Mouse (Mus musculus): ENCODE data around the gene Acox1. TPM values are rescaled to one million over a fixed set of nuclear protein-coding genes. Genes with fewer than 3 reads are reported as not detected.

The Acox1 gene
- polyA plus RNA-seq (2015; fragmentation: Nextera tagmentation; extraction: Ambion mirVana): 31.4 and 35.4 TPM in 2 replicates

DNA sequence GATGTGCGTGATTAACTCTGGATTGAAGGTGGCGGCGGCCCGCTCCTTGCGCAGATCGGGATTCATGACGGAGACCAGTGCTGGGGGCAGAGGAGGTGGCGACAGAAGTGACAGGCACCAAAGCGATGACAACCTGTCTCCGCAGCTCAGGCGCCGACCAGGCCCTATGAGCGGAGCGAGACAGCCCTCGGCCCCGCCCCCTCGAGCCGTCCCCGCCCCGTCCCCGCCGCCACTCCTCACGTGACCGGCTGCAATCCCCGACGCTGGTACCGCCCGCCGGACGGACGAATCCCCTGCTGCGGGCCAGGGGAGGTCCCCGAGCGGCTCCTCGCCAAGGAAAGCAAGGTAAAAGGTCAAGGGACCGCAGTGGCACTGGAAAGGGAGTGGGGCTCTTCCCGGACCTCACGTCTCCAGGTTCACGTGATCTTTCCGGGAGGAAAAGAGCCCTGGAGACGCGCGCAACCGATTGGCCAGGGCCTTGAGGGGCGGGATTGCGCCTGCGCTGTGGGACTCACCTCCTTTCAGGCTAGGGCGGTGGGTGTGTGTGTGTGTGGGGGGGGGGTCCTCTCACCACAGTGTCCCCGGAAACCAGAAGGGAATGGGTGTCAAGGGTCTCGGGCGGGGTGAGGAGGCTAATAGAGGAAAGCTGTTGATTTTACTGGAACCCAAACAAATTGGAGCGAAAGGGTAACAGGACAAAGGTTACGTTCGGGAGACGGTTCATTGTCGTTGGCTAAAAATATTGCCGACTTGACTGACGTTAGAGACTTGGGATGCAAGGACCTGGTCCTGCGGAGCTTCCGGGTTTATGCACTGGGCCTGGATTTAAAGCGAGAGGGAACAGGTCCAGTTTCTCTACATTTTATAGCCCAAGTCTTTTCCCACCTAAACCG is at the start of gene Acox1, which contains the start of gene Ten1:
Acox1 (minus strand) TSS at position 407 of the 893 bp plus-strand sequence.
Ten1 (plus strand) TSS at position 217 of the 893 bp plus-strand sequence.
- Histone ChIP-seq H3K9me3 (replicated peaks) (no peaks in the 10 kb centered on the region), H3K9ac (peak within 1 kb of the TSS; percentile 84), H3K27ac (peak within 1 kb of the TSS; percentile 92), H3K4me1 (replicated peaks) (peaks cover 26% of the 10 kb centered on the region), H3K4me3 (peak within 1 kb of the TSS; percentile 79), H3K36me3 (peaks cover 8% of the 10 kb centered on the region; the same call in 1 of the 2 replicates), H3K27me3 (no peaks in the 10 kb centered on the region), H3K4me2 (peak within 1 kb of the TSS; percentile 74)
- WGBS: under 1% methylated on average over 62 of the region's 62 CpGs
- peak; percentile 97 for ATAC-seq (replicated peaks; ENCODE audit: insufficient number of reproducible peaks, insufficient read depth, low FRiP score, low read depth)

DNA sequence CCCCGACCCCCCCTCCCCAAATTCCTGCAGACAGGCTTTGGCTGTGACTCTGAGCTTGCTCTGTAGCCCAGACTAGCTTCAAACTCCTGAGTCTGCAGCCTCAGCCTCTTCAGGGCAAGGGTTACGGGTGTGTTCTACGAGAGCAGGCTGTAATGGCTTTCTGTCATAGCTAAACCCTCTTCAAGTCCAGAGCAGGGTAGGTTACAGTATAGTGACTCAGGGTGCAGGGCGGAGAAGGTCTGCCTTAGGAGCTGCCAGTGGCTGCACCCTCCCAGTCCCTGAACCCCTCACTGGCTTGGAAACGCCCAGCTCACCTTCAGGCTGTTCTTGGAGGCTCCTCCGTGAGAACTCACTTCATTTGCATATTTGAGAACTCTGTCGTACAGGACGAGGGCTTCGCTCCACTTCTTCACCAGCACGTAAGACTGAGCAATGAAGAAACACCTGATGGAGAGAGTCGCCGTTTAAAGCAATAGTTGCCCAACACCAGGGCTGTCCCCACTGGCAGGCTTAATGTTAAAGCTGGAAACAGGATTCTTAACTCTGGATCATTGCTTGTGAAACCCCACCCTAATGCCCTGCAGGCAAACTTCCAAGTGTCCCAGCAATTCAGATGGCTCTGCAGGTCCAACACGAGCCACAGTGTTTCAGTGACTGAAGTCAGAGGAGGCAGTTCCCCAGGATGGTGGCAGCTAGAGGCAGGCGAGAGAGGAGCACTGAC is 48.8 kb upstream of the Acox1 start:
- no peak for ATAC-seq (replicated peaks; ENCODE audit: insufficient number of reproducible peaks, insufficient read depth, low FRiP score, low read depth)
- H3K27ac ChIP-seq: no peak overlapping the region

DNA sequence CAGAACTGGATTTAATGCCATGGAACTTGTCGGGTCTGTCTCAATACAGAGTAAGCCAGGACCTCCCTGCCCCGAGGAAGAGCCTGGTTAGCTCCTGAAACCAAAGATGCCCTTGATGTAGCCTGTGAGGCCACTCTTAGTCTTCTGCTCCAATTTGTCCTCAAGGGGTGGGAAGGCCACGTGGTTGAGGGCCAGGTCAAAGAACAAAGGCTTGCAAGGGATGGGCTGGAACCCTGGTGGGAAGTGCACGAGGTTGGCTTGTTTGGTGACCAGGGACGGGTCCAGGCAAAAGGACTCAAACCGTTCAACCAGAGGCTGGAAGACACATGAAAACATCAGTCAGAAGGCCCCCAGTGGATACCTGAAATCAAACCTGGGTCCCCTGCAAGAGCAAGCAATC is 46.8 kb upstream of the Acox1 start:
- ATAC-seq (replicated peaks; ENCODE audit: insufficient number of reproducible peaks, insufficient read depth, low FRiP score, low read depth): no peak
- Histone ChIP-seq H3K27me3 (no peaks in the 10 kb centered on the region), H3K4me2 (no peak overlapping the region), H3K9me3 (replicated peaks) (no peaks in the 10 kb centered on the region), H3K4me3 (no peak overlapping the region), H3K9ac (no peak overlapping the region), H3K36me3 (peaks cover 69% of the 10 kb centered on the region), H3K4me1 (replicated peaks) (no peaks in the 10 kb centered on the region), H3K27ac (no peak overlapping the region)
- 77% methylated on average over 6 of the region's 6 CpGs for WGBS

More for the DNA sequence above, 48.8 kb upstream of the Acox1 start:
- WGBS: 84% methylated on average over 14 of the region's 14 CpGs
- Histone ChIP-seq H3K4me1 (replicated peaks) (peaks cover 10% of the 10 kb centered on the region; the same call in 1 of the 2 replicates), H3K9me3 (replicated peaks) (no peaks in the 10 kb centered on the region), H3K4me2 (no peak overlapping the region), H3K9ac (no peak overlapping the region), H3K27me3 (no peaks in the 10 kb centered on the region), H3K4me3 (no peak overlapping the region), H3K36me3 (peaks cover 88% of the 10 kb centered on the region)

DNA sequence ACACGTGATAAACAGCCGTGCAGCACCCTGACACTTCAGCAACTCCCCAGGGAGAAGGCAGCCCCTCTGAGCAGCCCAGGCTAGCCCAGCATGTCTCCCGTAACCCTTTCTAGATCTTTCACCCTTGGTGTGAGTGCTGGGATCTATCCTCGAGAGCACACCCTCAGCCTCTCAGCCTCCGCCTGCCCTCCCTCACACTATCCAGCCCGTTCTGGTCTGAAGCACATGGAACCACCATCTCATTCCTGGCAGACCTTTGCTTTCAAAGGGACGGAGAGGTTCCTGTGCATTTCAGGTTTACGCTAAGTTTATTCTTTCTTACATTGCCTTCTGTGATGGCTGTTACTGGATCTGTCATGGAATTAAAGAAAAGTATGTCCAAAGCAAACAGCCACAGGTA is 45.7 kb upstream of the Acox1 start:
- no peak for ATAC-seq (replicated peaks; ENCODE audit: insufficient number of reproducible peaks, insufficient read depth, low FRiP score, low read depth)
- no peak overlapping the region for H3K4me3 ChIP-seq
- H3K36me3 ChIP-seq: peaks cover 58% of the 10 kb centered on the region
- no peaks in the 10 kb centered on the region for H3K9me3 ChIP-seq (replicated peaks)
- no peak overlapping the region for H3K9ac ChIP-seq
- H3K4me1 ChIP-seq (replicated peaks): no peaks in the 10 kb centered on the region
- no peaks in the 10 kb centered on the region for H3K27me3 ChIP-seq
- H3K4me2 ChIP-seq: no peak overlapping the region
- H3K27ac ChIP-seq: no peak overlapping the region
- 73% methylated on average over 8 of the region's 8 CpGs for WGBS

DNA sequence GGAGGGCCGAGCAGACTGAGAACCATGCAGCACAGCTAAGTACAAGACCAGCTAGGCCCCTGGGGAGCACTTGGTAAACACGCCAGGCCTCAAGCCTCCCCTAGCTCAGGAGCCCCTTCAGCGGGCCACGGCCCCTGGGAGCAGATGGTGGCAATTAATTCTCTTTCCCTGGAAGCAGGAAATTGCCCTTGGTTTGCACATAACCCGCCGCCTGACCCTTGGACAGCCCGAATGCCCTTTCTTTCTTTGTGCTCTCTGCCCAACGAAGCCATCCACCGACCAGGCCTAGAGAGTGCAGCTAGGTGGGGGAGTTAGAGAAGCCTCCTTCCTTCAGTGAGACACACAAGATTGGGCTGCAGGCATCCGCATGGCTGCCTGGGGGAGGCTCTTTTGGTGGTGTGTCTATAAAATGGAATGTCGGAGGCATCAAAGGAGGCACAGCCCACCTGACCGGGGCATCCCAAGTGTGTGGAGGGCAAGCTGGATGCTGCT is 42.9 kb upstream of the Acox1 start:
- H3K9ac ChIP-seq: no peak overlapping the region
- H3K4me3 ChIP-seq: no peak overlapping the region
- no peaks in the 10 kb centered on the region for H3K9me3 ChIP-seq (replicated peaks)
- no peak overlapping the region for H3K27ac ChIP-seq
- no peak overlapping the region for H3K4me2 ChIP-seq
- no peak for ATAC-seq (replicated peaks; ENCODE audit: insufficient number of reproducible peaks, insufficient read depth, low FRiP score, low read depth)
- WGBS: 54% methylated on average over 12 of the region's 12 CpGs
- peaks cover 16% of the 10 kb centered on the region for H3K27me3 ChIP-seq
- peaks cover 30% of the 10 kb centered on the region for H3K36me3 ChIP-seq
- H3K4me1 ChIP-seq (replicated peaks): peaks cover 8% of the 10 kb centered on the region

DNA sequence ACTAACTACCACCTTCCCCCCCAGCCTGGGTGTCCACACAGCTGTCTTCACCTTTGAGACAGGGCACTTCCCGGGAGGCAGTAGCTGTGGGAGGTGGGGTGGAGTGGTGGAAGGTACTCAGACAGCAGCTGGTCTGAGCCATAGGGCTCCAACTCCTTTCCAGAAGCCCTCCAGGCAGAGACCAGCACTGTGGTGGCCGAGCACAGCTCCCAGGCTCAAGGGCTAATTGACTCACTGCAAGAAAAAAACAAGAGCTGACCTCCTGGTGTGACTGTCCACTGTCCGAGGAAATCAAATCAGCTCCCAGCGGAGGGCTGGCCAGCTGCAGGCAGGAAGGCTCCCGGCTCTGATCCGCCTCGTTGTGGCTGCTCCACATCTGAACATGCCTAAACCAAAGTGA is 41.0 kb upstream of the Acox1 start:
- H3K4me2 ChIP-seq: no peak overlapping the region
- ATAC-seq (replicated peaks; ENCODE audit: insufficient number of reproducible peaks, insufficient read depth, low FRiP score, low read depth): no peak
- no peak overlapping the region for H3K4me3 ChIP-seq
- no peak overlapping the region for H3K9ac ChIP-seq
- H3K36me3 ChIP-seq: peaks cover 10% of the 10 kb centered on the region; the same call in 1 of the 2 replicates
- peaks cover 34% of the 10 kb centered on the region for H3K27me3 ChIP-seq
- 34% methylated on average over 7 of the region's 7 CpGs for WGBS
- H3K27ac ChIP-seq: no peak overlapping the region
- peaks cover 8% of the 10 kb centered on the region for H3K4me1 ChIP-seq (replicated peaks)
- H3K9me3 ChIP-seq (replicated peaks): no peaks in the 10 kb centered on the region

DNA sequence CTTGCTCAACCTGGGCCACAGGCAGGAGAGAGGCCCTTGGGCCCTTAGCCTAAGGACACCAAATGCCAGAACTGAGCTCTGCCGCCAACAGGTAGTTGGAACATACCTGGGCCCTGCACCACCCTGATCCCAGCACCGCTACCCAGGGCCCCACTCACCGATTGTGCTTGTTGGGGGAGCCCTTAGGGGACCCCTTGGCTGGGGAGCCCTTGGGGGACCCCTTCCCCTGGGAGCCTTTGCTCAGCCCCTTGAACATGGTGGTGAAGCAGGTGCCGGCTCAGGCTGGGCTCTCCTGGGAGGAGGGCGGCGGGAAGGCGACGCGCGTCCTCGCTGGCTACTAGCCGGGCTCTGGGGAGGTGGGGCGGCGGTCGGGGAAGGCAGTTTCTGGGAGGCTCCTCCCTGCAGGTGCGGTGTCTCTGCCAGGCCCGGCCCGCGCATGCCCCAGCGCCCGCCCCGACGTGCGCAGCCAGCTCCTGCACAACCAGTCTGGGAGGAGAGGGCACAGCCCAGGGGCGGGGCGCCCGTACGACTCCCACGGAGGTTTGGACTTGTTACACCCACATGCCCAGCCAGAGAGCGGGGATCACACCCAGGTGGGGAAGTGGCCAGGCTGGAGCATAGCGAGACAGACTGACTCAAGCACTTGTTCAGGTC is 39.0 kb upstream of the Acox1 start, which contains the start of gene Evpl:
Evpl (minus strand) TSS at position 336 of the 654 bp plus-strand sequence.
- H3K9me3 ChIP-seq (replicated peaks): no peaks in the 10 kb centered on the region
- 14% methylated on average over 30 of the region's 31 CpGs for WGBS
- H3K4me2 ChIP-seq: peak within 1 kb of the TSS; percentile 55
- H3K4me1 ChIP-seq (replicated peaks): peaks cover 8% of the 10 kb centered on the region
- H3K27ac ChIP-seq: peak within 1 kb of the TSS; percentile 42; the same call in 1 of the 2 replicates
- peaks cover 53% of the 10 kb centered on the region for H3K27me3 ChIP-seq
- no peaks in the 10 kb centered on the region for H3K36me3 ChIP-seq
- peak; percentile 66 for ATAC-seq (replicated peaks; ENCODE audit: insufficient number of reproducible peaks, insufficient read depth, low FRiP score, low read depth)
- peak within 1 kb of the TSS; percentile 35 for H3K4me3 ChIP-seq
- peak within 1 kb of the TSS; percentile 36; the same call in 1 of the 2 replicates for H3K9ac ChIP-seq

DNA sequence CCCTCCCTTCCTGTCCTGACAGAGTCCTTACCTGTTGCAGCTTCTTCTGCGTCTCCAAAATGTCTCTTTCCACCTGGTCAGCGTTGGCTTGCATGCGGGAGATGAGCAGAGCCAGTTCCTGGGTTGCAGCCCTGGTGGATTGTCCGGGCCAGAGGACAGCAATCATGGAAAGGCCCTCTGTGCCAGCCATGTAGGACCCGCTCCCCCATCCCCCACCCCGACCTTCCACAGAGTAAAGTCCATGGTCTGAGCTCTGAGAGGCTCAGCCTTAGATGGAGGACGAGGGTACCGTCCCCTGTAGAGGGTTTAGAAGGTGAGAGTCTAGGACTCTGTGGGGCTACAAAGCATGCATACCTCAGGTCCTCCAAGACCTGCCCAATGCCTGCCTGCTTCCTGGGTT is 36.1 kb upstream of the Acox1 start:
- Histone ChIP-seq H3K27ac (no peak overlapping the region), H3K27me3 (peaks cover 59% of the 10 kb centered on the region), H3K9ac (no peak overlapping the region), H3K36me3 (no peaks in the 10 kb centered on the region), H3K4me1 (replicated peaks) (peaks cover 14% of the 10 kb centered on the region), H3K4me2 (no peak overlapping the region), H3K9me3 (replicated peaks) (no peaks in the 10 kb centered on the region), H3K4me3 (no peak overlapping the region)
- 70% methylated on average over 8 of the region's 8 CpGs for WGBS
- no peak for ATAC-seq (replicated peaks; ENCODE audit: insufficient number of reproducible peaks, insufficient read depth, low FRiP score, low read depth)

DNA sequence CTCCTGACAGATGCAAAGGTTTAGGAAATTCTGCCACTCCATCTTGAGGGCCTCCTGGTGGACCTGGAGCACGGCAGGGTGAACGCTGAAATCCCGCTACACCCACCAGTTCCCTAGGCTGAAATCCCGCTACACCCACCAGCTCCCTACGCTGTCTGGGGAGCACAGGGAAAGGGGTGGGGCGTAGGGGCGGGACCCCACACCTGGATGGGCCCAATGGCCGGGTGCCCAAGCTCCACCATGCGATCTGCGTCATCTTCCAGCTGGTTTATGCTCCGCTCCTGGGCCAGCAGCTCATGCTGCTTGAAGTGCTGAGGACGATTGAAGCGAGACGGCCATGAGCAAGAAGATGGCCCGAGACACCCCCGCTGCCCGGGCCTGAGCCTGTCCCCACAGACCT is 33.6 kb upstream of the Acox1 start:
- no peak overlapping the region for H3K27ac ChIP-seq
- peaks cover 6% of the 10 kb centered on the region for H3K4me1 ChIP-seq (replicated peaks)
- H3K9me3 ChIP-seq (replicated peaks): no peaks in the 10 kb centered on the region
- WGBS: 25% methylated on average over 17 of the region's 17 CpGs
- peak overlapping the region; percentile 33; the same call in 1 of the 2 replicates for H3K9ac ChIP-seq
- peaks cover 56% of the 10 kb centered on the region for H3K27me3 ChIP-seq
- peak overlapping the region; percentile 45 for H3K4me2 ChIP-seq
- no peak for ATAC-seq (replicated peaks; ENCODE audit: insufficient number of reproducible peaks, insufficient read depth, low FRiP score, low read depth)
- H3K4me3 ChIP-seq: no peak overlapping the region
- no peaks in the 10 kb centered on the region for H3K36me3 ChIP-seq

DNA sequence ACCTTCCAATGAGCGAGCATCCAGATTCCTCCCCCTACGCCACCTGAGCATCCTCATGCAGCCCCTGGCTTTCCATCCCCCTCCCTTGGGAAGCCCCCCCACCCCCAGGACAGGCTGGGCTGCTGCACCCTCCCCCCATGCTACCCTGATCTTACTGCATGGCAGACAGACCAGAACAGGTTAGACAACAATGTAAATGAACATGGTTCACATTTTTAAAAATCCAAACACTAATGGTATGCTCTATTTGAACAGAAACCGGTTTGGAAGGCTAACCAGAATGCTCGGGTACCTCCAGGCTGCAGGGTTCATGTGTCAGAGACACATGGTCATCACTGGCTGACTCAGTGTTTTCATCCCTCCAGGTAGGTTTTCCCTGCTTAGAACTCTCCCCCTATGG is 29.9 kb upstream of the Acox1 start:
- no peaks in the 10 kb centered on the region for H3K36me3 ChIP-seq
- peaks cover 41% of the 10 kb centered on the region for H3K27me3 ChIP-seq
- 75% methylated on average over 4 of the region's 4 CpGs for WGBS
- no peak overlapping the region for H3K4me2 ChIP-seq
- peaks cover 6% of the 10 kb centered on the region for H3K4me1 ChIP-seq (replicated peaks)
- H3K9me3 ChIP-seq (replicated peaks): no peaks in the 10 kb centered on the region
- no peak overlapping the region for H3K4me3 ChIP-seq
- no peak for ATAC-seq (replicated peaks; ENCODE audit: insufficient number of reproducible peaks, insufficient read depth, low FRiP score, low read depth)
- H3K9ac ChIP-seq: no peak overlapping the region
- no peak overlapping the region for H3K27ac ChIP-seq

DNA sequence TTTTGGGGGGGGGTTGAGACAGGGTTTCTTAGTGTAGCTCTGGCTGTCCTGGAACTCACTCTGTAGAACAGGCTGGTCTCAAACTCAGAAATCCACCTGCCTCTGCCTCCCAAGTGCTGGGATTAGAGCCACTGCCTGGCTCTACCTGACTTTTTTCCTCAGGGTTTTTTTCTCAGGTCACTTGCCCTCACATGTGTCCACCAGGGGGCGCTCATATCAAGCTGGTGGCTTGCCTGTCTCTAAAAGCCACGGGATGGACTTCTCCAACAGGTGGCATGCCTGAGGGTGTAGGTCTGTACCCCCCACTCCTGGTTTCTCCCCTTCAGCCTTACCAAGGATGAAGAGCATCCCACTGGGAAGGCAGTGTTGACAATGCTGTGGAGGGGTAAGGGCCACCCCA is 27.6 kb upstream of the Acox1 start:
- H3K4me1 ChIP-seq (replicated peaks): peaks cover 14% of the 10 kb centered on the region
- WGBS: 0% methylated on average over 2 of the region's 2 CpGs
- no peak overlapping the region for H3K4me3 ChIP-seq
- H3K27ac ChIP-seq: no peak overlapping the region
- no peak overlapping the region for H3K4me2 ChIP-seq
- no peaks in the 10 kb centered on the region for H3K36me3 ChIP-seq
- H3K9ac ChIP-seq: no peak overlapping the region
- peaks cover 49% of the 10 kb centered on the region for H3K27me3 ChIP-seq
- H3K9me3 ChIP-seq (replicated peaks): no peaks in the 10 kb centered on the region
- ATAC-seq (replicated peaks; ENCODE audit: insufficient number of reproducible peaks, insufficient read depth, low FRiP score, low read depth): no peak
